Mouse (Mus musculus) frontal cortex, postnatal 10 days (tissue): ENCODE measurements around the gene Tab1.
A peak's percentile ranks its signal among the peaks of the same experiment; 100 is the strongest.

Source experiments
- DNase-seq, 2 experiments: peaks; one replicate each; pipeline ENCODE4 v3.0.0; 2022; ENCODE audit warnings: low spot score in 2 of 2, mixed read lengths in 1 of 2

The Tab1 gene

GRCm38 (mm10) chr15:80132993-80133586, at the start of gene Tab1:
Gene Tab1, plus strand, starts transcription at chr15:80133127.
- peak; percentile 81 to 90 for DNase-seq

GRCm38 (mm10) chr15:80083276-80083731, 49.6 kb upstream of the Tab1 start:
- peak; percentile 97 to 98 for DNase-seq

- DNase-seq, result no peak
Observed at GRCm38 (mm10) chr15:80083740-80084139, 49.2 kb upstream of the Tab1 start.

- no peak for DNase-seq
Observed at GRCm38 (mm10) chr15:80087406-80088012, 45.4 kb upstream of the Tab1 start.

- DNase-seq, result peak; percentile 85 to 90
Observed at GRCm38 (mm10) chr15:80088637-80089036, 44.3 kb upstream of the Tab1 start.

- no peak for DNase-seq
Observed at GRCm38 (mm10) chr15:80090155-80090554, 42.8 kb upstream of the Tab1 start.

- no peak for DNase-seq
Observed at GRCm38 (mm10) chr15:80090741-80091120, 42.2 kb upstream of the Tab1 start.

- DNase-seq, result peak in 1 of 2 experiments; percentile 83
Observed at GRCm38 (mm10) chr15:80091121-80091955, 41.6 kb upstream of the Tab1 start, which contains the start of the genes Syngr1 and Rpl3. Gene Syngr1, plus strand, starts transcription at chr15:80091334. Gene Rpl3, minus strand, starts transcription at chr15:80091868.

GRCm38 (mm10) chr15:80092041-80092441, 40.9 kb upstream of the Tab1 start:
- no peak for DNase-seq

- DNase-seq, result no peak
Observed at GRCm38 (mm10) chr15:80092599-80092998, 40.3 kb upstream of the Tab1 start.

- no peak for DNase-seq
Observed at GRCm38 (mm10) chr15:80094201-80094600, 38.7 kb upstream of the Tab1 start.

- no peak for DNase-seq
Observed at GRCm38 (mm10) chr15:80095596-80095995, 37.3 kb upstream of the Tab1 start.

GRCm38 (mm10) chr15:80096406-80096805, 36.5 kb upstream of the Tab1 start:
- no peak for DNase-seq

- DNase-seq, result no peak
Observed at GRCm38 (mm10) chr15:80096946-80097881, 35.7 kb upstream of the Tab1 start.

- DNase-seq, result no peak
Observed at GRCm38 (mm10) chr15:80097999-80098461, 34.9 kb upstream of the Tab1 start.

GRCm38 (mm10) chr15:80098809-80099208, 34.1 kb upstream of the Tab1 start:
- no peak for DNase-seq

- DNase-seq, result no peak
Observed at GRCm38 (mm10) chr15:80099477-80099876, 33.5 kb upstream of the Tab1 start.

GRCm38 (mm10) chr15:80100196-80100595, 32.7 kb upstream of the Tab1 start:
- DNase-seq, result no peak

- no peak for DNase-seq
Observed at GRCm38 (mm10) chr15:80100871-80101270, 32.1 kb upstream of the Tab1 start.

GRCm38 (mm10) chr15:80101503-80101902, 31.4 kb upstream of the Tab1 start:
- no peak for DNase-seq

GRCm38 (mm10) chr15:80102495-80102894, 30.4 kb upstream of the Tab1 start:
- no peak for DNase-seq
